Mouse (Mus musculus) cerebellum, adult 9-11 months (tissue): ENCODE measurements around the gene Pcsk7.

ENCODE experiments used
- DNase-seq: peaks from one replicate; pipeline ENCODE4 v3.0.0; 2022

Pcsk7 gene

GRCm38 (mm10) chr9:45906355-45907077 is at the start of gene Pcsk7, which contains the start of gene Rnf214:
TSS of gene Pcsk7 (plus strand) at chr9:45906497.
TSS of gene Rnf214 (minus strand) at chr9:45906911.
- DNase-seq = peak; percentile 93

DNA sequence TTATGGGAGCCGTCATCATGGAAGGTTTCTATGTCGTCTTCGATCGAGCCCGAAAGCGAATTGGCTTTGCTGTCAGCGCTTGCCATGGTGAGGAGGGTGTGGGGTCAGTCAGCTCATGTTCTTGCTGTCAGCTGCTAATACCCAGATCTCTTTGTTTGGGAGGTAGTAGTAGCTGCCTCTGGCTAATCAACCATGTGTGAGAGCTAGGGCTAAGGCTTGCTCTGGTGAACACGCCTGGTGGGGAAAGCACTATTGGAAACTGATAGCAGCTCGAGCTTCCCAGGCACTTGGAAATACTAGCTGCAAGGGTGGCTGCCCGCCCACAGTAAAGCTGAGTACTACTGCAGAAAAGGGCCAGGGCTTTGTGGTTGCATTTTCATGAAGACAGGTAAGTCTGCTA is 46.9 kb upstream of the Pcsk7 start:
- no peak for DNase-seq

GRCm38 (mm10) chr9:45861813-45862212 is 44.5 kb upstream of the Pcsk7 start:
- DNase-seq = no peak

DNA sequence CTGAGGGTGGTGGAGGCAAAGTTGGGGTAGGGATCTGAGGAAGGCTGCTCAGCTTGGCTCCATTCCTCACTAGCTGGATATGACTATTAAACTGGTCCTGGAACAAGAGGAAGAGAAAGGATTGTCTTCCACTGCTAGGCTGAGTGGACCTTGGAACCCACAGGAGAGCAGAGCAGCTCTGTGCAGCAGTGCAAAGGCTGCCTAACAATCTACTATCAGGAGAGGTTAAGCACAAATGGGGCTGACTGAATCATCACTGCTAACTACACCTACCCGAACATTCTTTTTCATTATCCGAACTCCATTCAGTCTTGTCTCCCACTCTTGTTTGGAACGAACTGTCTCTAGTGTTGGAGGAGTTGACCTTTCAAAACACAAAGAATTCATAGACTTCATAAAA is 37.1 kb upstream of the Pcsk7 start:
- no peak for DNase-seq

GRCm38 (mm10) chr9:45870265-45870664 is 36.0 kb upstream of the Pcsk7 start:
- DNase-seq = no peak

DNA sequence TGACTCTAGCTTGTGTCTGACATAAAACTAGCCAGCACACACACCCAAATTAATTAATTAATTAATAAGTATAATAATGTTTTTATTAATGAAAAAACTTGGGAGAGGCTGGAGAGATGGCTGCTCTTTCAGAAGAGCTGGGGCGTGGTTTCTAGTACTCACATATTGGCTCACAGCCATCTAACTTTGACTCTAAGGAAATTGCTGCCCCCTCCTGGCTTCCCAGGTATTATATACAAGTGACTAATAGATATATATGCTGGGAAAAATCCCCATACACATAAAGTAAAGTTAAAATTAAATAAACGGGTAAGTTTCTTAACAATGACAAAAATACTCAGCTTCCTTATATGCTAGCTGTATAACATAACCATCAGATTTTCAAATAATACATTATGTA is 28.4 kb upstream of the Pcsk7 start:
- no peak for DNase-seq

DNA sequence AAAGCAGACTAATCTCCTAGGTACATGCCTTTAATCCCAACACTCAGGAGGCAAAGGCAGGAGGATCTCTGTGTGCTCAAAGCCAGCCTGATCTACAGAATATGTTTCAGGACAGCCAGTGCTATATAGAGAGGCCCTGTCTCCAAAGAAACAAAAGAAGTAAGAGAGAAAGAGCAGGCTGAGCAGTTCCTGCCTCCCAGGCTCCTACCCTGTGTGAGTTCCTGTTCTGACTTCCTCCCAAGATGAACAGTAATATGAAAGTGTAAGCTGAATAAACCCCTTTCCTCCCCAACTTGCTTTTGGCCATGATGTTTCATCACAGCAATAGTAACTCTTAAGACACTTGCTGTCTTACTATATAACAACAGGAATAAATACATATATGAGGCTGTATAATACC is 12.6 kb upstream of the Pcsk7 start:
- DNase-seq = no peak

DNA sequence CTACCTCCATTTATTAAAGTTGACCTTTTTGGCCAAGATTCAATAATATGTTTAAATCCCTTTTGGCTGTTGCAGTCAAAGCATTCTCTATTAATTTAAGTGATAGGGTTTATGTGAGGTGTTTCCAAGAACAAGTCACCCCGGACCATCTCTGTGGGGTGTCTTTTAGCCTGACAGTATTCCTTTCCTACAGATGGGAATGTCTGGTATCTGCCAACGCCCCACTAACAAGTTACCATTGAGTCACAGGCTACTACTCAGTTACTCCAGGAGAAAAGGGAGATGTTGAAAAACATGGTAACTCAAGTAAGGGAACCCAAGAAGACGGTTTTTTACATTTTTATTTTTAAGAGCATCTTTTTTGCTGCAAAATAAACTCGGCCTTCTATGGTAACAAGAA is 1.1 kb upstream of the Pcsk7 start:
- no peak for DNase-seq

DNA sequence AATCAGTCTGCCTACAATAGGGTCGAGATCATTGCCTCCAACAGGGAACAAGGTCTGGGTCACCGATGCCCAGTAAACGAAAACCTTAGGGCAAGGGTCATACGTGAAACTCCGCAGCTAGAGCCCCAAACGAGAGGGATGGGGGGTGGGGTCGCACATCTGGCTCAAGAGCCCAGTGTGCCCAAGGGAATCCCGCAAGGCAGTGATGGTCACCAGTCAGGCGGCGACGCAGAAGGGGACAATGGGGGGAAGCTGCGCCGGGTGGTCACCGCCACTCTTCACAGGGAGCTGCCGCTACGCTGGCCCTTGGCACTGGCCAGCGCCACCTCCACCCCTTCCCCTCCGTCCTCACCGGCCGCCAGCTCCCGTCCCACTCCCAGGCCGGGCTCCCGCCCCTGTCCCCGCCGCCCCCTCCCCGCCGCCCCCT is 473 bp upstream of the Pcsk7 start:
- peak; percentile 71 for DNase-seq

DNA sequence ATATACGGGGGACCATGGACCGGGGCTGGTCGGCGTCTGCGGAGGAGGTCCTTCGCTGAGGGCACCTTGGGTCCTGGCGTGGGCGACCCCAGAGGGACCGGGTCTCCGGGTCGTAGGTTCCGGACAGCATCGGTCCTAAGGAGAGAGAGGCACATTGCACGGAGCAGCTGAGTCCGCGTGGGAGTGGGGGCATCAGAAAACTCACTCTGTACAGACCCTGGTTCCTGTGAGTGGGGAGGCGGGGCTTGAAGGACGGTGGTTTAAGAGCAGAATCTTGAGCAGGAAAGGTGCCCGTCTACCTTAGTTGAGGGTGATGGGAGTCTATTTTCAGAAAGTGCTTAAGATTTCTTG is 756 bp downstream of the Pcsk7 start:
- no peak for DNase-seq

GRCm38 (mm10) chr9:45910995-45911394 is 4.7 kb downstream of the Pcsk7 start:
- no peak for DNase-seq

- no peak for DNase-seq
These were observed 5.4 kb downstream of the Pcsk7 start for GRCm38 (mm10) chr9:45911673-45912072.

DNA sequence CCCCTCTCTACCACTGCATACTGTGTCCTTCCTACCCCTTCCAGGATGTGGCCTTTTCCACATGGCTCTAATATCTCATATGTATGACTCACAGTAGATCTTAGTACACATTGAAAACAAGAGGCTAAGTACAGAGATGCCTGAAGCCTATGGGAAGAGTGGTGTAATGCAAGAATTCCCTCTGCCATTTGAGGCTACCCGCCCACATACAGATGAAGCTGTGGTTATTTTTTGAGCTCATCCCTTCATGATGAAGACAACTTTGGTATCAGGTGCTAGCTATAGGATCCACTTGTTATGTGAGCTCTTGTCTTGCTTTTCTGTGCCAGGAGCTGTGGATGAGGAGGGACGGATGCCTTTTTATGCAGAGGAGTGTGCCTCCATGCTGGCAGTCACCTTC is 9.4 kb downstream of the Pcsk7 start:
- no peak for DNase-seq

- DNase-seq = peak; percentile 53
These were observed 11.0 kb downstream of the Pcsk7 start for GRCm38 (mm10) chr9:45917041-45917934.

- DNase-seq = no peak
These were observed 13.6 kb downstream of the Pcsk7 start for GRCm38 (mm10) chr9:45919895-45920294.

DNA sequence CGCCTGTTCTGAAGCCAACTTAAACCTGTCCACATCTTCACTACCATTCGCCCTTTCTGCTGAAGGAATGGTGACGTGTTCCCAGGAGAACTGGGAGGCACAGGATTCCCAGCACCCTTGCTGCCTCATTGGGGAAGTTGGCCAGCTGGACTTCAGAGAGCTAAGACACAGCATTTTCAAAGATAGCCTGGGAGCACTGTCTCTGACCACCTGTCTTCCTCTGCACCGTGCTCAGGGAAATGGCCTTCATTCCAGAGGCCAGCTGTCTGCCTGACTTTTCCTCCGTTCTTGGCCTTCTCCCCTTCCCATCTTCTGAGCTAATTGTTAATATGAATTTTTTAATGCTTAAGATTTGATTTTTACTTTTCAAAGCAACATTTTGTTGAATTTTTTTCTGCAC is 23.0 kb downstream of the Pcsk7 start:
- DNase-seq = no peak

DNA sequence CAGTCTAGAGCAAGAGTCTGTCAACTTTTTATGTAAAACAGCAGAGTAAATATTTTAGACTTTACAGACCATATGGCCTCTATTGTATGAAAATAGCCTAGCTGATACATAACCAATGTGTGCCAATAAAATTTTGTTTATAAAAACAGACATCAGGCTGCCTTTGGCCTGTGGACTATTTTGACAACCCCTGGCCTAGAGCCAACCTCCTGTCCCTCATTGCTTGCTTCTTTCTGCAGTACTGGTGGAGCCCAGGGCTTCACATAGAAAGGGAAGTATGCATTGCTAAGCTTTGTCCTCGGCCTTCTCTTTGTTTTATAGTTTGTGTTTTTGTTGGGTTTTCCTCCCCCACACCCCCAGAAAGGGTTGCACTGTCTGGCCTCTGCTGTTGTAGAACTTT is 25.7 kb downstream of the Pcsk7 start:
- no peak for DNase-seq

GRCm38 (mm10) chr9:45932571-45933415 is 26.5 kb downstream of the Pcsk7 start:
- no peak for DNase-seq

GRCm38 (mm10) chr9:45935628-45936210 is 29.4 kb downstream of the Pcsk7 start, which contains the start of gene Tagln:
TSS of gene Tagln (minus strand) at chr9:45936058.
- DNase-seq = no peak

DNA sequence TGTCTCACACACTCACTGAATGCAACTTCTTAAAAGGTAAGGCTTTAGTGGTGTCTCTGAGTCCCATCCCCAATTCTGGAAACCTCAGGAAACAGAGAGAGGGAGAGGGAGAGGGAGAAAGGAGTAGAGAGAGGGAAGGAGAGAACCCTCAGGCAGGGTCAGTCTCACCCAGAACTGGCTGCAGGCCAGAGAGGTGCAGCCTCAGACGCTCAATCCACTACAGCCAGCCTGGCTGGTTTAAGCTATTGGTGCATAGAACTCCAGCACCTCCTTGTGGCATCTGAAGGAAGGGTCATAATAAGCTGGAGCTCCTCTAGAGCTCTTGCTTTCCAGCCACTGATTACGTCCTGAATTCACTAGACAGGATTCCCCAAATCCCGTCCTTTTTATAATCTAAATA is 30.6 kb downstream of the Pcsk7 start:
- DNase-seq = peak; percentile 73

GRCm38 (mm10) chr9:45938088-45938487 is 31.8 kb downstream of the Pcsk7 start:
- peak; percentile 45 for DNase-seq

DNA sequence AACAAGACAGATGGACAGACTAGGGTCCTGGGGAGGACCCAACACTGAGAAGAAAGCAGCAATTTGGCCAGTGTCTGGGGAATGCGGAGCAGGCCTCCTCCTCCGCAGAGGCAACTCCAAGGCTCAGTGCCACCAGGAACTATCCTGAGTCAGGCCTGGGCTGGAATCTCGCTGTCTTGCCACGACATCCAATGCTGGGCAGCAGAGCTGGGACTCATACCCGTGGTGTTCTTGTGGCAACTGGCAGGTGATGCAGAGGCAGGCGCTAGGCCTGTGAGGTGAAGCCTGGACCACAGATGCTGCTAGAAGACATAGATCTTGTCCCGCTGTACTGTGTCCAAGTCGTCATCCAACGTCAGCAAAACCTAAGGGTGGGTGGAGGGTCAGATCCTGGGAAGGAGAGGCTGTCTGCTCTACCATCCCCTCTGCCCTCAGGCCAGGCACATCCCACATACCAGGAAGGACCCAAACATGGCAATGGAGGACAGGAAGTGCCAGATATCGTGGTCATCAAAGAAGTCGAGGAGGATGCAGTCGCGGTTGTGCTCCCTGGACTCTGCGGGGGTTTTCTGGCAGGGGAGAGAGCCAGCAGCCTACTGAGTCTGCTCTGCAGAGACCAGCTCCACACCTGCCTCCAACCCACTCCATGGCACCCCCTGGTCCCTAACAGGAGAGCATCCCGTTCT is 32.8 kb downstream of the Pcsk7 start:
- peak; percentile 48 for DNase-seq
